Mouse (Mus musculus): ENCODE measurements around the gene Sema3b. TPM values are rescaled to one million over a fixed set of nuclear protein-coding genes. Genes with fewer than 3 reads are reported as not detected.

Sema3b gene
- polyA plus RNA-seq, 1 experiment from 2014 or later, result 4.8 TPM

DNA sequence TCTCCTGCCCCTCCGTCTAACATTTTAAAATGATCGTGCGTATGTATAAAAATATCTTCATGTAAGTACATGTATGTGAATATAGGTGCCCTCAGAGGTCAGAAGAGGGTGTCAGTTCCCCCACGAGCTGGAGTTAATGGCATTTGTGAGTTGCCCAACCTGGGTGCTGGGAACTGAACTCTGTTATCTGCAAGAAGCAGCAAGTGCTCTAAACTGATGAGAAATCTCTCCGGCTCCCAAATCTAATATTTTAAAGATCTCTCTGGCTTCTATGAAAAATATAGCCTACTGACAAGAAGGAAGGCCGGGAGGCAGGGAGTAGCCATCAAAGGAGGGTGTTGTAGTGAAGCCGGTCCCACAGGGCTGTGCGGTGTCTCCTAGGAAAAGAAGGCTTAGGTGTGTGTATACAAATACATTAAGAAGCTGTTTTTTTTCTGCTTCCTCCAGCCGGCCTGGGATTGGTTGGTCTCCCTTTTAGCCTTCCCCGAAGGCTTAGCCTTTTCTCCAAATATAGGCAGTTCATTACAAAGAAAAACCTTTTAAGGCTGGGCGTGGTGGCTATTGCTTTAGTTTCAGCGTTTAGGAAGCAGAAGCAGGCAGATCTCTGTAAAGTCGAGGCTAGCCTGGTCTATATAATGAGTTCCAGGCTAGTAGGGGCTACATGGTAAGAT is 34.6 kb upstream of the Sema3b start:
- Histone ChIP-seq H3K27me3 (replicated peaks) (no peaks in the 10 kb centered on the region), H3K4me1 (peaks cover 9% of the 10 kb centered on the region; the same call in 1 of the 2 replicates), H3K4me2 (replicated peaks) (no peak overlapping the region), H3K36me3 (no peaks in the 10 kb centered on the region), H3K9ac (no peak overlapping the region), H3K9me3 (no peaks in the 10 kb centered on the region), H3K4me3 (no peak overlapping the region), H3K27ac (no peak overlapping the region)
- 92% methylated on average over 13 of the region's 13 CpGs for WGBS
- no peak for ATAC-seq (ENCODE audit: low FRiP score, low read depth)

GRCm38 (mm10) chr9:107641666-107642065 is 32.6 kb upstream of the Sema3b start:
- no peak overlapping the region for H3K4me2 ChIP-seq (replicated peaks)
- 25% methylated on average over 8 of the region's 8 CpGs for WGBS
- no peak overlapping the region for H3K9ac ChIP-seq
- 0 out of 2 replicates have a peak overlapping the region, but pooled peaks have one; percentile 2 for H3K27ac ChIP-seq
- H3K9me3 ChIP-seq, result no peaks in the 10 kb centered on the region
- no peaks in the 10 kb centered on the region for H3K27me3 ChIP-seq (replicated peaks)
- no peak for ATAC-seq (ENCODE audit: low FRiP score, low read depth)
- H3K4me1 ChIP-seq, result peaks cover 20% of the 10 kb centered on the region
- H3K36me3 ChIP-seq, result no peaks in the 10 kb centered on the region
- H3K4me3 ChIP-seq, result no peak overlapping the region

GRCm38 (mm10) chr9:107640257-107640772 is 31.3 kb upstream of the Sema3b start:
- Histone ChIP-seq H3K9me3 (no peaks in the 10 kb centered on the region), H3K27ac (no peak overlapping the region), H3K9ac (no peak overlapping the region), H3K4me1 (peaks cover 29% of the 10 kb centered on the region), H3K27me3 (replicated peaks) (no peaks in the 10 kb centered on the region), H3K4me2 (replicated peaks) (no peak overlapping the region), H3K36me3 (no peaks in the 10 kb centered on the region), H3K4me3 (no peak overlapping the region)
- ATAC-seq (ENCODE audit: low FRiP score, low read depth), result no peak
- 46% methylated on average over 8 of the region's 8 CpGs for WGBS

DNA sequence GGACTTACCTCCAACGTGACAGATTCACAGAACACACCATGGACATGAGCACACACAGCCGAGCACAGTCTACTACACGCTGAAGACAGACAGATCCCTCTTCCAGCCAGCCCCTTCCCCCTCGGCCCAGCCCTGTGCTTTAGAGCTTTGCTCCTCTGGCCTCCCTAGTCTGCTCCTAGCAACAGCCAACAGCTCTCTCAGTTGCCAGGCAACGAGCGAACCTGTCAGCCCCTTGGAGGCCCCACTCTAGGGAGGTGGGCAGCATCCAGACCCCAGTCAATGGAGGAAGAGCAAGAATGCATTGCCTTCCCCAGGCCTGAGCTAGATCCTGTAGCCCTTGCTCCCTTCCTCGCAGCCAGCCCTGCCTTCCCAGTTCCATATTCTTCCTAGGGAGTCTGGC is 28.0 kb upstream of the Sema3b start:
- no peaks in the 10 kb centered on the region for H3K9me3 ChIP-seq
- H3K27ac ChIP-seq, result peak overlapping the region; percentile 57
- H3K4me1 ChIP-seq, result peaks cover 50% of the 10 kb centered on the region
- peak overlapping the region; percentile 43 for H3K4me2 ChIP-seq (replicated peaks)
- H3K4me3 ChIP-seq, result no peak overlapping the region
- H3K36me3 ChIP-seq, result no peaks in the 10 kb centered on the region
- ATAC-seq (ENCODE audit: low FRiP score, low read depth), result peak; percentile 60
- H3K9ac ChIP-seq, result no peak overlapping the region
- 9% methylated on average over 7 of the region's 7 CpGs for WGBS
- no peaks in the 10 kb centered on the region for H3K27me3 ChIP-seq (replicated peaks)

DNA sequence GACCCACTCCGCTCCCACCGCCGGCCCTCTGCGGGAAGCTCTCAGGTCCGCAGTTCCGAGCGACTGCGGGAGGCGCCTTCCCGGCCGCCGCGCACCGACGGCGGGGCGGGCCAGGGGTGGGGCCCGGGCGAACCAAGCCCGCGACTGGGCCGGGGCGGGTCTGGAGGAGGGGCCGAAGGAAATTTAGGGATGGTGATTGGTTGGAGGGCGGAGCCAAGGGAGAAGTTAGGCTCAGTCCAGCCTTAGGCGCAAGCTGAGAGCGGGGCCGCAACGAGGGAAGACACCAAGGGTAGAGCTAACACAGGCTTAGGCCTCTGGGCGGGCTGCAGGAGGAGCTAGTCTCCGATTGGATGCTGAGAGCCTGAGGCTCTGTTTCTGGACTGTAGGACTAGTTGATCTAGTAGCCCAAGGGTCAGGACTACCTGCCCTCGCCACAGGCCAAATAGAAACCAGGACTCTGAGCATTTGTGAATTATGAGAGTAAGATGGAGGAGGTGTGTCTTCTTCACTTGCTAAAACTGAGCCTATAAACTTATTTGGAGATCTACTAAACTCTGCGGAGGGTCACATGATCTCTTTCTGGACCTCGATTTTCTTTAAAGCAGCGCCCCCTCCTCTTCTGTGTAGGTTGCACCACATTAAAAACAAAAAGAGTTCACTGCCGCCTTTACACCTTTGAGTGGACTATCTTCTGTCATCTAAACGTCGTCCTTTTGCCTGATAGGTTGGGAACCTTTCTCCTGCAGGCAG is 26.4 kb upstream of the Sema3b start, which contains the start of gene Gnai2:
Gene Gnai2, minus strand, starts transcription at position 89 of the 750 bp plus-strand sequence.
- Histone ChIP-seq H3K9me3 (no peaks in the 10 kb centered on the region), H3K4me3 (peak within 1 kb of the TSS; percentile 90), H3K4me1 (peaks cover 66% of the 10 kb centered on the region), H3K36me3 (no peaks in the 10 kb centered on the region), H3K4me2 (replicated peaks) (peak within 1 kb of the TSS; percentile 99), H3K9ac (peak within 1 kb of the TSS; percentile 93), H3K27me3 (replicated peaks) (no peaks in the 10 kb centered on the region), H3K27ac (peak within 1 kb of the TSS; percentile 96)
- WGBS, result 2% methylated on average over 38 of the region's 38 CpGs
- peak; percentile 85 for ATAC-seq (ENCODE audit: low FRiP score, low read depth)

DNA sequence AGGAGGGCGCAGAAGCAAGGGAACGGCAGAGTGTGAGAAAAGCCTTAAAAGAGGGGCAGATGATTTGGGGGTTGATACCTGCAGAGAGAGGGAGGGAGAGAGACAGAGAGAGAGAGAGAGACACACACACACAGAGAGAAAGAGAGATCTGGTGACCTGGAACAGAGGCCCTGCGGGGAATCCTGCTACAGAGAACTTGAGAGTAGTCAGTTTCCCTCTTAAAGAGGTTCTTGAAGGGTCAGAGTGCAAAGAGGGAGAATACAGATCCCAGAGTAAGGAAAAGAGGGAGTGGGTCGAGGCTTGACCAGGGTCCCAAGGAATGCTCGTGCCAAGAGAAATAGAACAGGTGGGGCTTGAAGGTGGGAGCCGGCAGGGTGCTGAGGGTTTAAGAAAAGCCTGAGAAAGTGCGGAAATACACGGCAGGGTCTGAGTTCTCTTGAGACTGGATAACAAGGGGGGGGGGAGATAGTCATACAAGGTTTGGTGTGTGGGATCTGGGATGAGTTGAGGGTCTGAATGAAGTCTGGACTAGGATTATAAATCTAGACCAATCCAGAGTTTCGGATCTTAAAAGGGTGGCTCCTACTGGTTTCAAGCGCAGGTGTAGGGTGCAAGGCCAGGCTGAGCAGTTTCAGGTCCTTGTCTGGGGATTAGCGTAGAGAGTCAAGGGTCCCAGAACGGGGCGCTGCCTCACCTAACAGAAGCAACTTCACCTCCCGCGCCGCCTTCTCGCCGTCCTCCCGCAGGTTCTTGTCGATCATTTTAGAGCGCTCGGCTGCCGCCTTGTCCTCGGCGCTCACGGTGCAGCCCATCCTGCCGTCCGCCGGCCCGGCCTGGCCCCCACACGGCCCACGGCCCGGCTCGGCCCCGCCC is 25.6 kb upstream of the Sema3b start:
- ATAC-seq (ENCODE audit: low FRiP score, low read depth), result no peak
- under 1% methylated on average over 35 of the region's 35 CpGs for WGBS

DNA sequence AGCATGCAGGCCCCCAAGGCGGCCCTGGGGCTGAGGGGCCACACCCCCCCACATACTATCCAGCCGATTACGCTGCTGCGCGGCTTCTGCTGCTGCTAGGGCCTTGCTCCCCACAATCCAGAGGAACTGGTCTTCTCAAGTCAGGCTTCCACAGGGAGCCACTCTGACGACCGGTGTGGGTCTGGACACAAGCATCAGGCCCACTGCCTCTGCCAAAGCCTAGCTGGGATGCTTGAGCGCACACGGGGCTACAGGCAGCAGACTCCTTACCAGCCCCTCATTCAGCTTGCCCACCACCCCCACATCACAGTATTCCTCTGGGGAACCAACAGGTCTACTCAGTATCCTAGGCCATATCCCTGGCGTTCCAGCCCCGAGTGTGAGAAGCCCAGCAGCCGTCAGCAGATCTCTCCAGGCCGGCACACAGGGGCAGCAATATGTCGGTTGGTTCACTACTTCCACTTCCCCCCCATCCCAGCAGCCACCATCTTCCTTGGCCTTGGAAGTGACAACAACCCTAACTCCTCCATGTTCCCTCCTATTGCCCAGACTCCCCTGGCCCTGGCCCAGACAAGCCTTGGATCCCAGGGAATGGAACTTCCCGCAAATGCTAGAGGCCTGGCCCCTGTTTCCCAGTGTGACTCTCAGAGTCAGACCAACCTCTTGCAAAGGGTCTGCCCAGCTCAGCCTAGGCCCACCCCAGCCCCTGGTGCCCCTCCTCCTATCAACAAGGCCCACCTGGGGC is 24.8 kb upstream of the Sema3b start:
- H3K4me1 ChIP-seq, result peaks cover 82% of the 10 kb centered on the region
- H3K4me3 ChIP-seq, result peak overlapping the region; percentile 90
- WGBS, result 1% methylated on average over 15 of the region's 15 CpGs
- peak overlapping the region; percentile 99 for H3K4me2 ChIP-seq (replicated peaks)
- ATAC-seq (ENCODE audit: low FRiP score, low read depth), result no peak
- peak overlapping the region; percentile 93 for H3K9ac ChIP-seq
- H3K36me3 ChIP-seq, result peaks cover 2% of the 10 kb centered on the region; the same call in 1 of the 2 replicates
- H3K27me3 ChIP-seq (replicated peaks), result no peaks in the 10 kb centered on the region
- no peaks in the 10 kb centered on the region for H3K9me3 ChIP-seq
- H3K27ac ChIP-seq, result peak overlapping the region; percentile 96

More for the DNA sequence above, 25.6 kb upstream of the Sema3b start:
- H3K9me3 ChIP-seq, result no peaks in the 10 kb centered on the region
- H3K4me3 ChIP-seq, result peak overlapping the region; percentile 90
- peak overlapping the region; percentile 99 for H3K4me2 ChIP-seq (replicated peaks)
- no peaks in the 10 kb centered on the region for H3K36me3 ChIP-seq
- H3K27ac ChIP-seq, result peak overlapping the region; percentile 96
- H3K4me1 ChIP-seq, result peaks cover 74% of the 10 kb centered on the region
- peak overlapping the region; percentile 93 for H3K9ac ChIP-seq
- no peaks in the 10 kb centered on the region for H3K27me3 ChIP-seq (replicated peaks)

DNA sequence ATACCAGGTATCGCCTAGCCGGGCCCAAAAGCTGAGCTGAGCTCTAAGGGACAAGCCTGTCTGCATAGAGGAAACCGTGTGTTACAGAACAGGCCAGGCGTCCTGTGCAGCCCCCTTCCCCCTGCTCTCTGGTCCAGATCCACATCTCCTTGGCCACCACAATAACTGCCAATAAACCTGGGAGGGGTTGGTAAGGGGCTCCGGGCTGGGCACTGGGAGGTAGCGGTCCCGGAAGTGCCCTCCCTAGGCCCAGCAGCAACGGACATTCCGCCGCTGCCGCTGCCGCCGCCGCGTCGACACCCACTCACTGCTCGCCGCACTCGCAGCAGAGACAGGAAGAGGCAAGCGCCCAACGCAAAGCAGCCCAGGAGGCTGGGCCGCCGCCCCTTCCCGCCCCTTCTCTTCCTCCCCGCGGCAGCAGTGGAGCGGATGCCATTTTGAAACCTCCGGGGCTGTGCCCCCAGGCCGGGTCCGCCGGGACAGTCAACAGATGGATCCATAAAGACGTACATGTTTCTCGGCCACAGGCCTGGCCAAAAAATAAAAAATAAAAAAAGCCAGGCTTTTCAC is 24.1 kb upstream of the Sema3b start:
- WGBS, result 1% methylated on average over 33 of the region's 33 CpGs
- H3K36me3 ChIP-seq, result peaks cover 6% of the 10 kb centered on the region; the same call in 1 of the 2 replicates
- ATAC-seq (ENCODE audit: low FRiP score, low read depth), result no peak
- H3K9ac ChIP-seq, result peak overlapping the region; percentile 93
- peak overlapping the region; percentile 96 for H3K27ac ChIP-seq
- H3K9me3 ChIP-seq, result no peaks in the 10 kb centered on the region
- peaks cover 89% of the 10 kb centered on the region for H3K4me1 ChIP-seq
- H3K4me2 ChIP-seq (replicated peaks), result peak overlapping the region; percentile 99
- H3K27me3 ChIP-seq (replicated peaks), result no peaks in the 10 kb centered on the region
- H3K4me3 ChIP-seq, result peak overlapping the region; percentile 90

DNA sequence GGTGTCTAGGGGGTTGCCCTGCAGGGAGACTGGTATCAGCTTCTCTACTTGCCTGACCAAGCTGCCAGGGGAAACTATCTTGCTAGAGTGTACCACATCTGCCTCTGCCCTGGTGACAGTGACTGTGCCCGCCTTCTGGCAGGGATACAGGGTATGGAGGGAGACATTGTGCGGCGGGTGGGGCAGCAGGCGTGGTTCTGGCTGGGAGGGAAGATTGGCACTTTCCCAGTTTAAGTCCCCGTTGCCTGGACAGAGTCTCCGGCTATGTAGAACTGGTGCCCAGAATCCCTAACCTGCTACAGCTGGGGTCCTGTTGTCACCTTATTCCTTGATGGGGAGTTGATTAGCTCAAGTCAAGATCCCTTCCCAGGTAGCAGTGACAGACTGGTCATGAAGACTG is 23.4 kb upstream of the Sema3b start:
- Histone ChIP-seq H3K9me3 (no peaks in the 10 kb centered on the region), H3K4me1 (peaks cover 94% of the 10 kb centered on the region), H3K4me2 (replicated peaks) (peak overlapping the region; percentile 99), H3K27ac (peak overlapping the region; percentile 96), H3K27me3 (replicated peaks) (no peaks in the 10 kb centered on the region), H3K9ac (peak overlapping the region; percentile 93), H3K36me3 (peaks cover 6% of the 10 kb centered on the region; the same call in 1 of the 2 replicates), H3K4me3 (peak overlapping the region; percentile 90)
- WGBS, result 43% methylated on average over 6 of the region's 6 CpGs
- no peak for ATAC-seq (ENCODE audit: low FRiP score, low read depth)

DNA sequence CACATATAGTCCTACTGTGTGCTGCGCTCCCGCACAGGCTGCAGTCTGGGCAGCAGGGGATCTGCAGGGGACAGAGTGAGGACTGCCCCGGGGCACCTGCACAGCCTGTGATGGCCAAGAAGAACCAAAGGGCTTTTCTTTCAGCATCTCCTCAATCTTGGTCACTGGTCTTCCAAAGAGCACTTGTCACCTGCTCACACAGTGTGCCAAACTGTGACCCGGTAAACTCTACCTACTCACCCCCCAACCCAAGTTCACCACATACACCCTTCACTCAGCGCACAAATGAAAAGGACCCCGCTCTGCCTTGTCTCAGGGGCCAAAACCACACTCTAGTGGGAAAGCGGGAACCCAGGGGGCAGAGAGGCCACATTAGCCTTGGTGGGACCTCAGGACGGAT is 22.8 kb upstream of the Sema3b start:
- Histone ChIP-seq H3K4me3 (peak overlapping the region; percentile 90; the same call in 1 of the 2 replicates), H3K9ac (peak overlapping the region; percentile 93), H3K9me3 (no peaks in the 10 kb centered on the region), H3K4me2 (replicated peaks) (peak overlapping the region; percentile 99), H3K27ac (peak overlapping the region; percentile 96), H3K27me3 (replicated peaks) (no peaks in the 10 kb centered on the region), H3K36me3 (peaks cover 6% of the 10 kb centered on the region; the same call in 1 of the 2 replicates), H3K4me1 (peaks cover 94% of the 10 kb centered on the region)
- ATAC-seq (ENCODE audit: low FRiP score, low read depth), result no peak
- 70% methylated on average over 8 of the region's 8 CpGs for WGBS

All from neural tube, embryonic 12.5 days (tissue).